Mouse (Mus musculus): Measurements from ENCODE around the gene Slc9a3r1. TPM values are rescaled to one million over a fixed set of nuclear protein-coding genes. Genes with fewer than 3 reads are reported as not detected.

Gene Slc9a3r1
- total RNA-seq (2017), result 70.5 and 71.1 TPM in 2 replicates

DNA sequence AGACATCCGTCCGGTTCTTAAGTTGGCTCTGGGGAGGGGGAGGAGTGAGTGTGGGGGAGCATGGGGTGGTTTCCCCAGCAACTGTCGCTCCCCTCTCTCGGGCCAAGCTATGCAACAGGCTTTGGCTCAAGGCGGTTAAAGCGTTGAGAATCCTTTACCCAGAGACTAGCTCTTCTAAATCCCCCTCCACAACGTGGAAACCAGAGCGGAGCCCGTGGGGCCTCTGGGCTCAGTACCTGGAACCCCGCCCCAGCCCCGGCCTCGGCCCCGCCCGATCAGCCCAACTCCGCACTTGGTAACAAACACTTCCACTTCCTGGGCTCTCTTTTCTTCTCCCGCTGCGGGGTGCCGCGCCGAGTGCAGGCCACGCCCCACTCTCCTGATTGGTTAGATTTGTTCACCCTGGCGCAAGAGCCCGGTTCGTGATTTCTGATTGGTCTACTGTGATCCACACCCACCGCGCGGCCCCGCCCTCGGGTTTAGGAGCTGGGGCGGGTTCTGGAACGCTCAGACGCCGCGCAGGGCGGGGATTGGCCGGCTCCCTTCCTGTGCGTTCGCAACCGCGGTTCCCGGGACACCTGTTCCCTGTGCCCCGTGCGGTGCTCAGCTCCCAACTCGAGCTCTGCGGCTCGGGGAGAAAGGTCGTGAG is at the start of gene Slc9a3r1:
TSS of gene Slc9a3r1 (plus strand) at position 510 of the 649 bp plus-strand sequence.
- ATAC-seq (replicated peaks in 1 of 2; ENCODE audit: insufficient read depth in 1 of 2, low FRiP score in 2 of 2, low TSS enrichment in 1 of 2, low read depth in 1 of 2, poor library complexity in 2 of 2, severe bottlenecking in 2 of 2), result peak; percentile 86 to 89

- peak in 1 of 2 experiments; percentile 34; a peak in 2 of 4 replicates for ATAC-seq (replicated peaks in 1 of 2; ENCODE audit: insufficient read depth in 1 of 2, low FRiP score in 2 of 2, low TSS enrichment in 1 of 2, low read depth in 1 of 2, poor library complexity in 2 of 2, severe bottlenecking in 2 of 2)
Observed at GRCm38 (mm10) chr11:115119409-115119808, 43.7 kb upstream of the Slc9a3r1 start.

- no peak for ATAC-seq (replicated peaks in 1 of 2; ENCODE audit: insufficient read depth in 1 of 2, low FRiP score in 2 of 2, low TSS enrichment in 1 of 2, low read depth in 1 of 2, poor library complexity in 2 of 2, severe bottlenecking in 2 of 2)
Observed at GRCm38 (mm10) chr11:115128483-115128882, 34.7 kb upstream of the Slc9a3r1 start.

GRCm38 (mm10) chr11:115129508-115130126 is 33.5 kb upstream of the Slc9a3r1 start:
- no peak for ATAC-seq (replicated peaks in 1 of 2; ENCODE audit: insufficient read depth in 1 of 2, low FRiP score in 2 of 2, low TSS enrichment in 1 of 2, low read depth in 1 of 2, poor library complexity in 2 of 2, severe bottlenecking in 2 of 2)

DNA sequence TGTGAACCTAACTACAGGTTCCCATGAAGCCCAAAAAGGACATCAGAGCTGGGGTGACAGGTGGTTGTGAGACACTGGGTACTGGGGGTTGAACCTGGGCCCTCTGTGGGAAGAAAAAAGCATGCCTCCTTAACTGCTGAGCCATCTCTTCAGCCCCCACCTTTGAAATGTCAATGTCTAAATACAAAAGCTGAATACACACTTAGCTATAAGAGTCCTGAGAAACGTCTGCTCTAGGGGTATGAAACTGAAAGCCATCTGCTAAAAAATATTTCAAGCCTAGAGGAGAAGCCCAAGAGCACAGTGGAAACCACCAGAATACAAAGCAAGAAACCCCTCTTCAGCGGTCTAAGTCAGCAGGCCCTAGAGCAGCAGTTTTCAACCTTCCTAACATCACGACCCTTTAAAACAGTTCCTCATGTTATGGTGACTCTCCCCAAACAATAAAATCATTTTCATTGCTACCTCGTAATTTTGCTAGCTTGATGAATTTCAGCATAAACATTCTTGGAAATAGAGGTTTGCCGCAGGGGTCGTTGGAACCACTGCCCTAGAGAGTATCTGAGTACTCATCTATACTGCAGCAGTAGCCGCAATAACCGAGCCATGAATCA is 31.3 kb upstream of the Slc9a3r1 start:
- ATAC-seq (replicated peaks in 1 of 2; ENCODE audit: insufficient read depth in 1 of 2, low FRiP score in 2 of 2, low TSS enrichment in 1 of 2, low read depth in 1 of 2, poor library complexity in 2 of 2, severe bottlenecking in 2 of 2), result no peak

DNA sequence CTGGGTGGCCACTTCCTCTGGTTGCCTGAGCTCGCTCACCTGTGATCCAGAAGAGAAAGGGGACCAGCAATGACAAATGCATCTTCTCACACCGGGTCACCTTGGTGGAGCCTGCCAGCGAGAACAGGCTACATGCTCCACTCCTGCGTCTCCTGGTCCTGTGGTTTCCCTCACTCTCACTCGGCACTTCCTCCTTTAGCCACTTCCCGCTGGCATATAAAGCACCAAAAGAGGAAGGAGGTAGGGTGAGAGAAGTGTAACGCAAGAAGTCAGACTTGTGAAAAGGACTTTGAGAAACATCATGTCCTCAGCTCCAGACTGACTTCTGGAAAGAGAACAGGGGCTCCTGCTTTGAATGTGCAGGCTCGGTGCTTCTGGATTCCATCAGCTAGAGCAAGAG is 29.3 kb upstream of the Slc9a3r1 start, which contains the start of gene Cd300lf:
TSS of gene Cd300lf (minus strand) at position 193 of the 400 bp plus-strand sequence.
- ATAC-seq (replicated peaks in 1 of 2; ENCODE audit: insufficient read depth in 1 of 2, low FRiP score in 2 of 2, low TSS enrichment in 1 of 2, low read depth in 1 of 2, poor library complexity in 2 of 2, severe bottlenecking in 2 of 2), result peak; percentile 98 to 99

- ATAC-seq (replicated peaks in 1 of 2; ENCODE audit: insufficient read depth in 1 of 2, low FRiP score in 2 of 2, low TSS enrichment in 1 of 2, low read depth in 1 of 2, poor library complexity in 2 of 2, severe bottlenecking in 2 of 2), result peak; percentile 60 to 83
Observed at GRCm38 (mm10) chr11:115138597-115139262, 24.4 kb upstream of the Slc9a3r1 start.

GRCm38 (mm10) chr11:115141970-115142369 is 21.2 kb upstream of the Slc9a3r1 start:
- no peak for ATAC-seq (replicated peaks in 1 of 2; ENCODE audit: insufficient read depth in 1 of 2, low FRiP score in 2 of 2, low TSS enrichment in 1 of 2, low read depth in 1 of 2, poor library complexity in 2 of 2, severe bottlenecking in 2 of 2)

- ATAC-seq (replicated peaks in 1 of 2; ENCODE audit: insufficient read depth in 1 of 2, low FRiP score in 2 of 2, low TSS enrichment in 1 of 2, low read depth in 1 of 2, poor library complexity in 2 of 2, severe bottlenecking in 2 of 2), result no peak
Observed at GRCm38 (mm10) chr11:115147813-115148212, 15.3 kb upstream of the Slc9a3r1 start.

DNA sequence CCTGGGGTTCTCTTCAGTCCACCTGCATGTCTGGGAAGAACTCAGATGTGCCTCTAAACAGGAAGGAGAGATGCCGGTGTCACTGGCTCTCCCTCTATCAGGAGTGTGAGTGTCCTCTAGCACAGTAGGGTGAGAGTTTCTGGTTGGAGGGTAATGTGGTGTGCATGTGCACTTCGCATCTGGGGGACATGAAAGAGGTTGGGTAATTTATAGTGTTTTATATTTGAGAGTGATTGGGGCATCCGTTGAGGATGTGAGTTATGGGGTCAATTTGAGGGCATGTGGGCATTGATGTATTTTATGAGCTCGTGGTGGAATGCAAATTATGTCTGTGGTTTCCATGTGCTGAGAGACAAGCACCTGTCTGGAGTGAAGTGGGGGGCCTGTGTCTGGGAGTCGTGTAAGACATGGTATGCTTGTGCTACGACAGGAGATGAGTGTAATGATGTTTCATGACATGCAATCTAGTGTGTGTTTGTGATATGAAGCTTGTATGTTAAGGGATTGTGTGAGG is 12.3 kb upstream of the Slc9a3r1 start:
- ATAC-seq (replicated peaks in 1 of 2; ENCODE audit: insufficient read depth in 1 of 2, low FRiP score in 2 of 2, low TSS enrichment in 1 of 2, low read depth in 1 of 2, poor library complexity in 2 of 2, severe bottlenecking in 2 of 2), result no peak

GRCm38 (mm10) chr11:115151755-115152429 is 11.2 kb upstream of the Slc9a3r1 start:
- no peak for ATAC-seq (replicated peaks in 1 of 2; ENCODE audit: insufficient read depth in 1 of 2, low FRiP score in 2 of 2, low TSS enrichment in 1 of 2, low read depth in 1 of 2, poor library complexity in 2 of 2, severe bottlenecking in 2 of 2)

- no peak for ATAC-seq (replicated peaks in 1 of 2; ENCODE audit: insufficient read depth in 1 of 2, low FRiP score in 2 of 2, low TSS enrichment in 1 of 2, low read depth in 1 of 2, poor library complexity in 2 of 2, severe bottlenecking in 2 of 2)
Observed at GRCm38 (mm10) chr11:115153088-115153487, 10.1 kb upstream of the Slc9a3r1 start.

- ATAC-seq (replicated peaks in 1 of 2; ENCODE audit: insufficient read depth in 1 of 2, low FRiP score in 2 of 2, low TSS enrichment in 1 of 2, low read depth in 1 of 2, poor library complexity in 2 of 2, severe bottlenecking in 2 of 2), result peak; percentile 85 to 88
Observed at GRCm38 (mm10) chr11:115153699-115154292, 9.3 kb upstream of the Slc9a3r1 start.

DNA sequence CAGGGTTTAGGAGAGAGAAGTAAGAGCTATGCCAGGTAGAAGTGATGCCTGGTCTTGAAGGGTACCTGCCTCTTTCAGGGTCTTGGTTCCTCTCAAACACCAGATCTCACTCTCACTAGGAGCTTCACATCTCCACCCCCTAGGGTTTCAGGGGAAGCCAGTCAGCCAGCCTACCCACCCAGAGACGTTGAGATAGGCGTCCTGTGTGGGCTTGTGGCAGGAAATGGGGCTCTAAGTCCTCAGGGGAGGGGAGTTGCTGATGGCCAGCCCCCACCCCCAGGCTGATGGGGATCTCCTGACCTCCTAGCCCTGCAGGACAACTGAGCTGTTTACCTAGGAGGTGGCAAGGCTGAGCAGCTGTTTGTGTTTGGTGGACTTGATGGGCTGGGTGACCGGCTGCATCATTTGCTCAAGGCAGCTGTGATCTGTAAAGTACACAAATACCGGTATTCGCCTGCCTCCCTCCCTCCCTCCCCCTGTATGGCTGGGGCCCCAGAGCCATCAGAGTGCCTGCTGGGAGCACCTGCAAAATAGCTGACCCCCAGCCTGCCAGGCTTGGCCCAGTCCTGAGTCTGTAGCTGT is 8.0 kb upstream of the Slc9a3r1 start:
- ATAC-seq (replicated peaks in 1 of 2; ENCODE audit: insufficient read depth in 1 of 2, low FRiP score in 2 of 2, low TSS enrichment in 1 of 2, low read depth in 1 of 2, poor library complexity in 2 of 2, severe bottlenecking in 2 of 2), result no peak

- peak; percentile 33 to 48; a peak in 3 of 4 replicates for ATAC-seq (replicated peaks in 1 of 2; ENCODE audit: insufficient read depth in 1 of 2, low FRiP score in 2 of 2, low TSS enrichment in 1 of 2, low read depth in 1 of 2, poor library complexity in 2 of 2, severe bottlenecking in 2 of 2)
Observed at GRCm38 (mm10) chr11:115157933-115158719, 5.0 kb upstream of the Slc9a3r1 start.

Data from hematopoietic stem cell, adult 5-6 weeks (primary cell).